Mouse (Mus musculus): ENCODE data around the gene Hnrnpm.

DNA sequence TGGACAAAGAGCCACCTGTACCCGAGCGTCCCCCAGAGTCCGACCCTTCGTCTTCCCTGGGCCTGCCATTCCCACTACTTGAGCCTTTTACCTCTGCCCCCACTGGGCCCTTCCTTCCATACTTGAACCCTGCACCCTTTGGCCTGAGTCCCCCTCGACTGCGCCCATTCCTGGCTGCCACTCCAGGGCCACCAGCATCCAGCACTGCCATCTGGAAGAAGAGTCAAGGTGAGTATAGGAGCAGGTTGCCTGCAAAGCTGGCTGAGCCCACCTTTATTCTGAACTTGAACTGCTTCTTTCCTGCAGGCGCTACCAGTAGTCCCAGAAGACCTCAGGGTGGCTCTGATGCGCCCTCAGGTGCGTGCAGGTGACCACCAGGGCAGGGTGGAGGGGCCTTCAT lies 55.4 kb downstream of the Hnrnpm start:
- TF ChIP-seq USF1 (IDR thresholded peaks at IDR 0.05; ENCODE audit: low read depth) (no peak), POLR2A (IDR thresholded peaks at IDR 0.05; ENCODE audit: insufficient read length, low read depth) (no peak), TCF12 (IDR thresholded peaks at IDR 0.05; ENCODE audit: insufficient read depth, poor library complexity, severe bottlenecking) (no peak), REST (IDR thresholded peaks at IDR 0.05; ENCODE audit: insufficient read depth, insufficient read length) (no peak), MAX (IDR thresholded peaks at IDR 0.05; ENCODE audit: low read depth) (no peak), E2F4 (IDR thresholded peaks at IDR 0.05; ENCODE audit: insufficient read depth) (no peak), POLR2AphosphoS2 (IDR thresholded peaks at IDR 0.05; ENCODE audit: insufficient read length, low read depth) (peak; percentile 43), MYOD1 (IDR thresholded peaks at IDR 0.05; ENCODE audit: control insufficient read depth in 1 of 3, insufficient read length in 2 of 3, low read depth in 2 of 3) (no peak), CEBPB (IDR thresholded peaks at IDR 0.05; ENCODE audit: insufficient read depth, poor library complexity, severe bottlenecking) (no peak), MYOG (IDR thresholded peaks at IDR 0.05; ENCODE audit: control insufficient read depth in 1 of 3, insufficient read depth in 1 of 3, insufficient read length in 2 of 3, low read depth in 2 of 3) (no peak), TCF3 (IDR thresholded peaks at IDR 0.05; ENCODE audit: insufficient read length, low read depth) (no peak), SRF (IDR thresholded peaks at IDR 0.05; ENCODE audit: control insufficient read depth, insufficient read length, low read depth) (no peak)
